Mouse (Mus musculus) limb, embryonic 11.5 days (tissue): ENCODE data around the gene Rad54l. TPM values are rescaled to one million over a fixed set of nuclear protein-coding genes. Genes with fewer than 3 reads are reported as not detected.

Source experiments
- ATAC-seq: fragments of 200-750 bp; cut with Nextera tagmentation; 2 replicates; pipeline ENCODE4 v1.8.0; 2017; ENCODE audit warnings: low read depth; ENCODE audit not compliant: insufficient number of reproducible peaks, low FRiP score, low TSS enrichment
- DNase-seq: peaks from one replicate; pipeline ENCODE4 v3.0.0-alpha.2; 2015; ENCODE audit warnings: low spot score
- H3K27ac ChIP-seq: fragments of 300-500 bp; sonication (generic); replicated peaks from 2 replicates; pipeline ENCODE4 v1.5.1; 2014; ENCODE audit warnings: low read depth, mild to moderate bottlenecking, low read length
- H3K27me3 ChIP-seq: fragments of 300-500 bp; sonication (generic); 2 replicates; pipeline ENCODE4 v1.6.1; 2014; ENCODE audit warnings: mild to moderate bottlenecking, low read length, mixed read lengths; ENCODE audit not compliant: control insufficient read depth, insufficient read depth
- H3K36me3 ChIP-seq: fragments of 300-500 bp; sonication (generic); 2 replicates; pipeline ENCODE4 v1.6.1; 2014; ENCODE audit warnings: mild to moderate bottlenecking, low read length, moderate library complexity, mixed read lengths; ENCODE audit not compliant: control insufficient read depth, insufficient read depth
- H3K4me1 ChIP-seq: fragments of 300-500 bp; sonication (generic); 2 replicates; pipeline ENCODE4 v1.6.1; 2014; ENCODE audit warnings: low read length, mixed read lengths; ENCODE audit not compliant: control insufficient read depth, insufficient read depth
- H3K4me2 ChIP-seq: fragments of 300-500 bp; sonication (generic); 2 replicates; pipeline ENCODE4 v1.6.1; 2014; ENCODE audit warnings: low read depth, mild to moderate bottlenecking, moderate library complexity; ENCODE audit not compliant: severe bottlenecking
- H3K4me3 ChIP-seq: fragments of 300-500 bp; sonication (generic); 2 replicates; pipeline ENCODE4 v1.5.1; 2014; ENCODE audit warnings: low read depth, low read length
- H3K9ac ChIP-seq: fragments of 300-500 bp; sonication (generic); 2 replicates; pipeline ENCODE4 v1.6.1; 2014; ENCODE audit warnings: mild to moderate bottlenecking, low read length
- H3K9me3 ChIP-seq: fragments of 300-500 bp; sonication (generic); 2 replicates; pipeline ENCODE4 v1.6.1; 2016; ENCODE audit warnings: low read length; ENCODE audit not compliant: control insufficient read depth
- WGBS: fragments of 180-500 bp; shearing (Covaris S2); extraction: QIAGEN DNeasy Blood & Tissue Kit; methylation state at CpG from one replicate; pipeline ENCODE4 v1.1.7; 2014; 5-methylcytosine and 5-hydroxymethylcytosine counted together
- polyA plus RNA-seq: library from polyadenylated mRNA; unstranded; fragments of >200 nt; fragmentation: Nextera tagmentation; extraction: Ambion mirVana; gene quantifications from 2 replicates; pipeline ENCODE4 v1.2.1, GENCODE M21; 2014

Gene Rad54l
- polyA plus RNA-seq, 1 experiment from 2014 or later, result 66.0 TPM

GRCm38 (mm10) chr4:116048130-116048920, 75.2 kb downstream of the Rad54l start:
- WGBS, result 82% methylated on average over 7 of the region's 7 CpGs
- Histone ChIP-seq H3K27me3 (no peaks in the 10 kb centered on the region), H3K9me3 (no peaks in the 10 kb centered on the region), H3K4me1 (peaks cover 6% of the 10 kb centered on the region; the same call in 1 of the 2 replicates), H3K27ac (no peak overlapping the region), H3K4me2 (no peak overlapping the region), H3K9ac (no peak overlapping the region), H3K4me3 (no peak overlapping the region), H3K36me3 (no peaks in the 10 kb centered on the region)
- no peak for DNase-seq
- no peak for ATAC-seq

GRCm38 (mm10) chr4:116047681-116048080, 75.8 kb downstream of the Rad54l start:
- Histone ChIP-seq H3K4me2 (no peak overlapping the region), H3K9me3 (no peaks in the 10 kb centered on the region), H3K27me3 (no peaks in the 10 kb centered on the region), H3K9ac (no peak overlapping the region), H3K4me3 (no peak overlapping the region), H3K4me1 (0 out of 2 replicates have a peak, but pooled peaks cover 2% of the 10 kb centered on the region), H3K27ac (no peak overlapping the region), H3K36me3 (no peaks in the 10 kb centered on the region)
- 95% methylated on average over 1 of the region's 1 CpGs for WGBS
- no peak for DNase-seq
- no peak for ATAC-seq

GRCm38 (mm10) chr4:116046604-116047003, 76.9 kb downstream of the Rad54l start:
- no peak for ATAC-seq
- no peak for DNase-seq
- Histone ChIP-seq H3K27ac (no peak overlapping the region), H3K4me3 (no peak overlapping the region), H3K4me1 (no peaks in the 10 kb centered on the region), H3K9ac (no peak overlapping the region), H3K27me3 (no peaks in the 10 kb centered on the region), H3K36me3 (no peaks in the 10 kb centered on the region; the same call in 1 of the 2 replicates), H3K4me2 (no peak overlapping the region), H3K9me3 (no peaks in the 10 kb centered on the region)
- WGBS, result 94% methylated on average over 2 of the region's 2 CpGs

Other genes starting within 250 kb of the Rad54l start
- 0.27 TPM in 1 of 2 replicates, not detected in the other for gene Kncn, start 239.3 kb downstream of the Rad54l start, polyA plus RNA-seq
- gene 6430628N08Rik, start 233.0 kb downstream of the Rad54l start, polyA plus RNA-seq, result 0.27 and 0.44 TPM in 2 replicates
- gene Dmbx1, start 183.8 kb downstream of the Rad54l start, polyA plus RNA-seq, result 0.14 and 0.27 TPM in 2 replicates
- 0.35 and 0.55 TPM in 2 replicates for gene Faah, start 105.8 kb downstream of the Rad54l start, polyA plus RNA-seq
- 16.9 and 20.0 TPM in 2 replicates for gene Nsun4, start 69.8 kb downstream of the Rad54l start, polyA plus RNA-seq
- gene Uqcrh, start 48.6 kb downstream of the Rad54l start, polyA plus RNA-seq, result 470 and 488 TPM in 2 replicates
- gene Lrrc41, start 48.4 kb downstream of the Rad54l start, polyA plus RNA-seq, result 81.4 and 81.6 TPM in 2 replicates
- 57.0 and 62.4 TPM in 2 replicates for gene Pomgnt1, start 150 bp upstream of the Rad54l start, polyA plus RNA-seq
- 2.0 and 2.4 TPM in 2 replicates for gene Lurap1, start 27.6 kb upstream of the Rad54l start, polyA plus RNA-seq
- gene Tspan1, start 43.9 kb upstream of the Rad54l start, polyA plus RNA-seq, result 0.17 TPM in 1 of 2 replicates, not detected in the other
- gene 1700042G07Rik, start 49.7 kb upstream of the Rad54l start, polyA plus RNA-seq, result not detected in 2 replicates
- gene Gm49337, start 49.7 kb upstream of the Rad54l start, polyA plus RNA-seq, result not detected in 2 replicates
- 43.5 and 46.2 TPM in 2 replicates for gene Pik3r3, start 97.9 kb upstream of the Rad54l start, polyA plus RNA-seq